Mouse (Mus musculus) cerebellum, adult 18-20 months (tissue): Measurements from ENCODE around the gene Zmat5.
"Not testable (repeated sequence)": the region's sequence is repeated elsewhere in the genome, so short reads cannot be mapped to it uniquely, and the experiment has no call there.

ENCODE experiments used
- DNase-seq, 2 experiments: peaks; one replicate each; pipeline ENCODE4 v3.0.0; 2021

The Zmat5 gene

GRCm38 (mm10) chr11:4691213-4691612 is 13.3 kb upstream of the Zmat5 start:
- DNase-seq: peak in 1 of 2 experiments; percentile 14

DNA sequence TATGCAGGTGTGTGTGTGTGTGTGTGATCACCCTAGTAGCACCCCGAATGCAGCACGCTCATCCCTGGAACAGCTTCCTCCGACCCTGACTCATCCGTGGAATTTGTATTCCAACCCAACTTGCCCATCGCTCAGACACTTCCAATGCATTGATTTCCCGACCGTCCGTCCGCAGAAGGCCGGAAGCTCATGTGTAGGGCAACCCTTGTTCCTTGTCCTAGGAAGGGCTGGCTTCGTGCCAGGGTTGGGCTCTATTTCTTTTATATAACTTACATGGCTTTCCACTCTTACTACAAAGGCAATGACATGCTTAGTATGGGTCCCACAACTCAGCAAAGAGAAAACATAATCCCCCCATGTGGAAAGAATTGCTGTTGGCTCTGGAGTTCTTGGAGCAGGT is 12.3 kb upstream of the Zmat5 start:
- DNase-seq: no peak

- no peak for DNase-seq
Measured at GRCm38 (mm10) chr11:4697043-4697983, 7.2 kb upstream of the Zmat5 start.

- DNase-seq: no peak
Measured at GRCm38 (mm10) chr11:4700726-4701125, 3.8 kb upstream of the Zmat5 start.

GRCm38 (mm10) chr11:4703688-4704071 is 798 bp upstream of the Zmat5 start:
- no peak for DNase-seq

GRCm38 (mm10) chr11:4705178-4705577 is 700 bp downstream of the Zmat5 start:
- no peak for DNase-seq

GRCm38 (mm10) chr11:4710188-4710587 is 5.7 kb downstream of the Zmat5 start:
- not testable (repeated sequence) for DNase-seq

DNA sequence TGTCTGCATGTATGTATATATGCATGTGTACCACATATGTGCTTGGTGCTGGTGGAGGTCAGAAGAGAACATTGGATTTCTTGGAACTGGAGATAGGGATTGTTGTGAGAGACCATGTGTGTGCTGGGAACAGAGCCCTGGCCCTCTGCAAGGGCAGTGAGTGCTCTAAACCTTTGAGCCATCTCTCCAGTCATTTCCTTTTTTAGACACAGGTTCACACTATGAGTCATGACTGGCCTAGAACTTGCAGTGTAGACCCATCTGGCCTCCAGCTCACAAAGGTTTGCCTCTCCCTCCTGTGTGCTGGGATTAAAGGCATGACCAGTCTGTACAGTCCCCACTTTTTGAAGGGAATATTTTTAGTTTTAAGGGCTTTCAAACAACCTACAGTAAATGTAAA is 8.3 kb downstream of the Zmat5 start:
- no peak for DNase-seq

GRCm38 (mm10) chr11:4714727-4715126 is 10.2 kb downstream of the Zmat5 start:
- no peak for DNase-seq

DNA sequence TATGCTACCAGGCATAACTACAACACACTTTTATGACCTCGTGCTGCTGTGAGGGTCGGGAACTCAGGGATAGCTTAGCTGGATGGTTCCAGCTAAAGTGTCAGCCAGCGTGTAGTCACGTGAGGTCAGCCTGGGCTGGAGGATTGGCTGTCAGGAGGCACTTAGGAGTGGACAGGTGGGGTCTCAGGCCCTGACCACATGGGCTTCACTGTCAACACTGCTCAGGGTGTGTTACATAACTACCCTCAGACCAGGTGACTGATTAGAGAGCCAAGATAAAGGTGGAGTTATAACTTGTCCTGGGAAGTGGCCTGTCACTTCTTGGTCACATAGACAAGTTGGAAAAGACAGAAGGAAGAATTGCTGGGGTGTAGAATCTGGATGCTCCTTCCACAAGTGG is 11.1 kb downstream of the Zmat5 start:
- DNase-seq: no peak

- DNase-seq: no peak
Measured at GRCm38 (mm10) chr11:4716530-4717236, 12.2 kb downstream of the Zmat5 start.

GRCm38 (mm10) chr11:4718548-4718947 is 14.1 kb downstream of the Zmat5 start:
- peak in 1 of 2 experiments; percentile 39 for DNase-seq

DNA sequence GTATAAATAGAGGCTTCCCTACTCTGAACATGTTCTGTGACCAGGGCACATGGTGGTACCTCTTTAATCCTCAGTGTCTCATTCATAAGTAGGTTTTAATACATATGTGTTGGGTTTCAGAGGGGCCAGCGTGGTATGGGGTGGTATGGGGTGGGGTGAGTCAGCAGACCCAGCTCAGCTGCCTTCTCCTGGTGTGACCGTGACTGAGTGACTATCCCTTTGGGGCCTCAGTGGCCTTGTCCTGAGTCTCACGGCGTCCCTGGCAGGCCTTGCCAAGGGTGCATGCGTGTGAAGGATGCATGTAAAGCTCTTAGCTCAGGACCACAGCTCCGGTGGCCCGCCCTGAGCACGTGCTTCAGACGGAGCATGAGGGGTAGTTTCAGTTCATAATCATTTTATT is 15.5 kb downstream of the Zmat5 start:
- no peak for DNase-seq

DNA sequence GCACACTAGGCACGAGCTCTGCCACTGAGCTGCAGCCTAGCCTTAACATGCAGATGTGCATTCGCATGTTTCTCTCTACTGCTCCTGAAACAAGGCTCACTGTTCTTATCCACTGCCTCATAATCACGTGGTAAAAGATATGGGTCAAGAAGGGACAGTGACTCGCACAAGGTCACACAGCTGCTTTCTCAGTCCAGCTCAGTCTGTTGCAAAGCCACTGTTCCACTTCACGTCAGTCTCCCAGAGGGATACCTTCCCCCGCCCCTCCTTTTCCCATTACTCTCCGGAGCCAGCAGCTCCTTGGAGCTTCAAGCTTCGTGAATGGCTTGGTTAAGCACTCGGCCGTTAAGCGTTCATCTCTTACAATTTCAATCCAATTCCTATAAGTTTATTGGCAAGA is 15.9 kb downstream of the Zmat5 start:
- DNase-seq: no peak

- peak; percentile 73 to 88 for DNase-seq
Measured at GRCm38 (mm10) chr11:4720900-4721580, 16.6 kb downstream of the Zmat5 start.

DNA sequence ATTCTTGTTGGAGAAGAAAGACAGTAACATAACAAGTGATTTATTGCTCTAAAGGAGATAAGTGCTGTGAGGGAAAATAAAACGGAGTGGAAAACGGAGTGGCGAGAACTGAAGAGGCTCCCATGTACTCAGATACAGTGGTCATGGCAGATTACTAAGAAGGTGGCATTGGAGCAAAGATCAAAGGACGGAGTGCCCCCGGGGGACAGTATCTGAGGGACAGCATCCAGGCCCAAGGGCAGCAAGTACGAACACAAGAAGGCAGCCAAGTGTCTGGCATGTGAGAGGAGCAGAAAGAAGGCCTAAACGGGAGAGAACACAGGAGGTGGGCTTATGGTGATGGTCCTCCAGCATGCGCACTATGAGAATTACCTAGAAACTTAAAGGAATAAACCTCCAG is 17.2 kb downstream of the Zmat5 start:
- no peak for DNase-seq

DNA sequence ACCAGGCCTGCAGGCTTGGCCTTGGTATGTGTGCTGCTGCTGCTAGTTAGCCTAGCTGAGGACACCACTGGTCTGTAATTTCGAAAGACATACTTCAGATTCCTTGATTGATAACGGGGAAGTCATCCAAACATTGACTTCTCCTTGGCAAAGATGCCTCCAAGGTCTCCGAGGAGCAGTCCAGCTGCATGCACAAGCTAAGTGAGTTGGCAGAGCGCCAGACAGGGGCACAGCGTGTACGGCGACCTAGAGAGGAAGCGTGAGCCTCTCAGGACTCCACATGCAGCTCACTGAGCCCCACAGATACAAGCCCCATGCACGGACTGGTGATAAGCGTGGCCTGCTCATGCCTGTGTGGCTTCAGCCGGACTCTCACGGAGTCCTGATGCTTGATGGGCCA is 25.1 kb downstream of the Zmat5 start:
- no peak for DNase-seq

- DNase-seq: no peak
Measured at GRCm38 (mm10) chr11:4730096-4730495, 25.6 kb downstream of the Zmat5 start.

GRCm38 (mm10) chr11:4730913-4731312 is 26.4 kb downstream of the Zmat5 start:
- DNase-seq: no peak

DNA sequence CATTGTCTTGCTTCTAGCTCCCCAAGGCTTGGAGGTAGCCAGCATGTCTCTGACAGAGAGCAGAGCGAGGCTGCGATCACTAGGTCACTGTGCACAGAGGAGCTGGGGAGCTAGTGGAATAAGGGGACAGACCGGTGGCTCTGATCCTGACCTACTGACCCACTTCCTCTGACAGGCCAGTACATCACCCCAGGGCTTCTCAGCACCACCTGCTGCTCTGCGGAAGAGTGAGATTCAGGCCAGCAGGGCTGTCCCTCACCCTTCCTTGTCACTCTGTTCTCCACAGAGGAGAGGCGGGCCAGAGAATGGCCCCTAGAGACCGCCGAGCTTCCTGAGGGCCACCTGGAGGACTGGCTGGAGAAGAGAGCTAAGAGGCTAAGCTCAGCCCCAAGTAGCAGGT is 27.3 kb downstream of the Zmat5 start:
- peak; percentile 50 to 63 for DNase-seq

GRCm38 (mm10) chr11:4734179-4734578 is 29.7 kb downstream of the Zmat5 start:
- DNase-seq: no peak

GRCm38 (mm10) chr11:4736355-4736754 is 31.9 kb downstream of the Zmat5 start:
- DNase-seq: no peak

DNA sequence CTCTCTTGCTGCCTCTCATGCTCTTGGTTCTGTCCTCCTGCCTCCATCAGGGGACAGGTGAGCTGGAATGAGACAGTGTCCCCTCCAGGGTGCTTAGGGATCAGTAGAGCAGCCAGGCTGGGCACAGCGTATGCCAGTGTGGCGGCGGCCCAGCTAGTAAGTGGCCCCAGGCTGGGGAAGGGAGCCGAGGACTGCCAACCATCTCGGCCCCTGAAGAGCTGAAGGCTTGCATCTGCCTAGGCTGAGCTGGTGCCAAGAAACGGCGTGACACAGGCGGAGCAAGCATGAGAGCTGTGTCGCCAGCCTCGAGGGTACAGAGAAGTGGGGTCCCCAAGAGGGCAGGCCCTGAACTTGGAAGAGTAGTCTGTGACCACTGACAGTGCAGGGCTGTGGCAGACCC is 33.2 kb downstream of the Zmat5 start:
- DNase-seq: peak; percentile 69 to 72

GRCm38 (mm10) chr11:4738719-4739118 is 34.2 kb downstream of the Zmat5 start:
- no peak for DNase-seq
